Mouse (Mus musculus): ENCODE measurements at regions not wholly inside any gene's neighbourhood (a gene's known extent, or its start where the extent isn't known, plus 50 kb on each side); places are given as distances from the start of the nearest gene placed in this dataset.

- no peak for TF ChIP-seq CTCF (IDR thresholded peaks at IDR 0.05; ENCODE audit: low read depth)
- no peak for TF ChIP-seq EP300 (IDR thresholded peaks at IDR 0.05; ENCODE audit: low read depth)
These were observed 616.5 kb downstream of the Dok5 start for GRCm38 (mm10) chr2:171348156-171348555.

Measured in liver, embryonic 14.5 days (tissue).